Mouse (Mus musculus) erythroid progenitor cell, adult 5-6 weeks (primary cell): ENCODE measurements around the gene Smoc2. TPM values are rescaled to one million over a fixed set of nuclear protein-coding genes. Genes with fewer than 3 reads are reported as not detected.

Experiments used
- ATAC-seq: replicated peaks from 2 replicates; pipeline ENCODE4 v1.8.0; 2016; ENCODE audit warnings: moderate number of reproducible peaks, mild to moderate bottlenecking, moderate TSS enrichment, inconsistent platforms; ENCODE audit not compliant: poor library complexity, low FRiP score, severe bottlenecking
- total RNA-seq, 2 experiments: library from RNA; stranded (forward) in 1 of 2; stranded (reverse) in 1 of 2; fragments of 150-400 nt in 1 of 2; fragments of 186-747, 209-891 nt in 1 of 2; gene quantifications; 2 replicates each; pipeline versions ENCODE4 v1.2.3 to v1.2.4; 2015 to 2017; ENCODE audit warnings: low replicate concordance in 2 of 2

Gene Smoc2
- total RNA-seq, 2 experiments from 2014 or later = not detected

DNA sequence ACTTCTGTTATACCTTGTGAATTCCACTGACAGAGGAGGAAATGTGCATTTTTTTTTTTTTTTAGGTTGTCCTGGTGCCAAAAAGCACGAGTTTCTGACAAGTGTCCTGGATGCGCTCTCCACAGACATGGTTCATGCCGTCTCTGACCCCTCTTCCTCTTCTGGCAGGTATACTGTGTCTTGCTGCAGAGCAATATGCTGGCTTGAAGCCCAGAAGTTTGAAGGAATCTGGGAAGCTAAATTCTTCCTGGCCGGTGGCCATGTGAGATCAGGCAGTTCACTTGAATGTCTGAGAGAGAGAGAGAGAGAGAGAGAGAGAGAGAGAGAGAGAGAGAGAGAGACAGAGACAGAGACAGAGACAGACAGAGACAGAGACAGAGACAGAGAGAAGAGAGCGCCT is 118.2 kb downstream of the Smoc2 start:
- no peak for ATAC-seq

- no peak for ATAC-seq
Observed at GRCm38 (mm10) chr17:14398650-14399424, 119.5 kb downstream of the Smoc2 start.

GRCm38 (mm10) chr17:14400960-14401359 is 121.7 kb downstream of the Smoc2 start:
- no peak for ATAC-seq

GRCm38 (mm10) chr17:14407874-14408273 is 128.6 kb downstream of the Smoc2 start:
- no peak for ATAC-seq

DNA sequence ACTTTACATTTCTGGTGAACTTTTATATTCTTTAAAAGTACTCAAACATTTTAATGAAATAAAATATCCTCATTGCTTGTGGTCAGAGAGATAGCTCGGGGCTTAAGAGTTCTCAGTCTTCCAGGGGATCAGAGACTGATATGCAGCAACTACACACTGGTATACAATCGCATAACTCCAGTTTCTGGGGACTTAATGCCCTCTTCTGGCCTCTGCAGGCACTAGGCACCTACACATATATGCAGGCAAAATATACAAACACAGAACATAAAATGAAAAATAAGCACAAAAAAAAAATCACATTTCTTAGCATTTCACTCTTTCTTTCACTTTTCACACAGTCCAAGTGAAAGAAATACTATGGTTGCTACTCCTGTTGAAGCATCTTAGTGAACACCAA is 133.2 kb downstream of the Smoc2 start:
- ATAC-seq = no peak

DNA sequence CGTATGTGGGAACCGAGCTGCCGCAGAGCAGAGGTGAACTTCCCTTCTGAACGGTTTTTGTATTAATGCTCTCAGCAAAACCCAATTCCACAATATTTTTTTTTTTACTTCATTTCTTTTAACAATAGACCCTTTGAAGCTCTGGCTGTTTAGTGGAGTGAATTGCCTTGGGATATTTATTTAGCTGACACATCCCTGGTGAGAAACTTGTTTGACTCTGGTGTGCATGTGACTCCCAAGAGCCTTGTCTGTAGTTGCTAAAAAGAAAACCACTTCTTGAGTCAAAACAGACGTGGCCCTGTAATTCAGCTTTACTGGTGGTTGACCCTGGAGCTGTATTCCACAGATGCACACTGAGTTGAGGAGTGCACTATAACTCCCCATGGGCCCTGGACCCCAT is 135.2 kb downstream of the Smoc2 start:
- no peak for ATAC-seq

DNA sequence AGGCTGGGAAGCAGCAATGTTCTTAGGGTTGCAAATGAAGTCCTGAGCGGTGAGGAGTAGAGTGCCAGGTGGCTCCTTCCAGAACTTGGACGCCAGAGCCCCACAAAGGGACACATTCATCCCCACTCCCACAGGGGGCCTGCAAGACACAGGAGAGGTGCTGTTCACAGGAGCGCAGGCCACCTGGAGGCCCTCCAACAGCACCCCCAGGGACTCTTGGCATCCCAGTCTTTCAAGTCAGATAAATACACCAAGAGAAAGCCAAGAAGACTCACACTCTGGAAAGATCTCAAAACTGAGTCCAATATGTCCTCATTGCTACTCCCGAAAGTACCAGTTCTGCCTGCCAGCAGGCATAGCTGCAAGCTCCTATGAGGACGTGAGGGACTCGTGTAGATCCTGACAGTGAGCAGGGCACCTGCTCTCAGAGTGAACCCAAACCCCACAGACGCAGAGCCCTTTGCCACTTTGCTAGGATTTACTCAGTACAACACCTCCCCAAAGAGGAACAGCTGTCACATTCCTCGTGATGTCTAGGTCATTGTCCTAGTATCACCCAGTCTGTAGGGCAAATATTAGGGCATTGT is 141.2 kb downstream of the Smoc2 start:
- no peak for ATAC-seq

- ATAC-seq = no peak
Observed at GRCm38 (mm10) chr17:14426481-14426880, 147.2 kb downstream of the Smoc2 start.

DNA sequence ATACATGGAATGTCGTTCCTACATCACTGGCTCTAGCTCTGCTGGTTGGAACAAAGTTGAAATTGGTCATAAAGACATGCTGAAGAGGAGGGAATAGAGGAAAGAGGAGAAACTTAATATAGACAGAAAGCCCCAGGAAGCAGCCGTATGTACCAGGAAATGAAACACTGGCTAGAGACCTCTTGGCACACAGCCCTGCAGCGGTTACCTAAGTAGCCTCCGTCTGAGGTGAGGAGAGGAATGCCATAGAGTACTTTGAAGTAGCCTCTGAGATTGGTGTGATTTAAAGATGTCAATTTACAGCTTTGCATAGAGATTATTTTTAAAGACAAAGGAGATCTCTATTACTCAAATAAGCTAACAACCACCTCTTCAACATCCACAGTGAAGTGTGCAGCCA is 155.4 kb downstream of the Smoc2 start:
- ATAC-seq = no peak

- no peak for ATAC-seq
Observed at GRCm38 (mm10) chr17:14445611-14446010, 166.3 kb downstream of the Smoc2 start.

DNA sequence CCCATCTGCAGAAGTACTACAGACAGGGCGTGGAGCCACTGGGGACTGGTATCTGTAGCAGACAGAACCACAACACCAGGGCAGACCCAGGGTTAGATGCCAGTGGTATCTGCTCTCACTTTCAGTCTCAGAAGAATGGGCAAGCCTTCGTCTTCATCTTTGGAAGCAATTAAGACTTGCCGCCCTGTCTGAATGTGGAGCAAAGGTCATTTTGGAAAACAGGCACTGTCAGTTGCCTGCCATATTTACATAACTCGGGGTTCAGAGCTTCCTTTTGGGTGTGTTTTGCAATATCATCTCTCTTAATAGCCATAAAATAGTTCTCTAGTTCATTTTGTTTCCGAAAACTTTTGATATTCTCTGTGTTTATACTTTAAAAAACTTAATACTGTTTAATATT is 168.0 kb downstream of the Smoc2 start:
- ATAC-seq = no peak

Other genes starting within 250 kb of the Smoc2 start
- gene Gm7358, start 220.0 kb upstream of the Smoc2 start, total RNA-seq (2015; ENCODE audit: low replicate concordance) = not detected in 2 replicates
- gene Gm7358, start 220.0 kb upstream of the Smoc2 start, total RNA-seq (2017; ENCODE audit: low replicate concordance) = not detected in 2 replicates
- not detected in 2 replicates for gene Dact2, start 75.2 kb upstream of the Smoc2 start, total RNA-seq (2015; ENCODE audit: low replicate concordance)
- gene Dact2, start 75.2 kb upstream of the Smoc2 start, total RNA-seq (2017; ENCODE audit: low replicate concordance) = not detected in 2 replicates